ENCODE assay signal across 20 mouse cellular contexts in genomic region chr13:18306506-18307145, GRCm38 (mm10).
DNase-seq lines count a peak whose midpoint lies in the region; ATAC-seq lines count a peak whose summit lies in the region.
"Had no signal": no experiment of that assay in that cellular context is flagged by ENCODE, and none has a peak within 500 bp of the region (broad histone marks: within the 10 kb centered on the region; RNA-seq: fewer than 3 reads in every experiment).

No protein-coding gene starts in this region.

- H3K27ac ChIP-seq in midbrain, embryonic 15.5 days = no peak overlapping the region
- no peak overlapping the region for H3K27ac ChIP-seq in midbrain, embryonic 11.5 days (ENCODE audit: low read depth, low read length)
- no peak overlapping the region for H3K27ac ChIP-seq in intestine, embryonic 15.5 days
- no peak overlapping the region for H3K27ac ChIP-seq in intestine, embryonic 16.5 days (ENCODE audit: low read length)
- no peak overlapping the region for H3K27ac ChIP-seq in stomach, embryonic 14.5 days (ENCODE audit: low read length)
- no peak overlapping the region for H3K27ac ChIP-seq in forebrain, embryonic 15.5 days (replicated peaks)
- H3K27ac ChIP-seq: embryonic facial prominence, embryonic 13.5 days; forebrain, embryonic 13.5 days had no signal

- H3K9me3 ChIP-seq in midbrain, embryonic 15.5 days = no peaks in the 10 kb centered on the region
- no peaks in the 10 kb centered on the region for H3K9me3 ChIP-seq in midbrain, embryonic 11.5 days (ENCODE audit: control insufficient read depth, low read length)
- H3K9me3 ChIP-seq in intestine, embryonic 15.5 days = no peaks in the 10 kb centered on the region
- no peaks in the 10 kb centered on the region for H3K9me3 ChIP-seq in intestine, embryonic 16.5 days (ENCODE audit: control insufficient read depth, low read length)
- no peaks in the 10 kb centered on the region for H3K9me3 ChIP-seq in stomach, embryonic 14.5 days (ENCODE audit: control insufficient read depth, low read depth, low read length)
- no peaks in the 10 kb centered on the region for H3K9me3 ChIP-seq in forebrain, embryonic 15.5 days
- H3K9me3 ChIP-seq: embryonic facial prominence, embryonic 13.5 days; forebrain, embryonic 13.5 days had no signal

- no peak overlapping the region for H3K4me3 ChIP-seq in midbrain, embryonic 15.5 days
- H3K4me3 ChIP-seq in midbrain, embryonic 11.5 days (ENCODE audit: low read depth, low read length) = no peak overlapping the region
- H3K4me3 ChIP-seq in intestine, embryonic 15.5 days (replicated peaks) = no peak overlapping the region
- H3K4me3 ChIP-seq in intestine, embryonic 16.5 days (ENCODE audit: low read length) = no peak overlapping the region
- H3K4me3 ChIP-seq in stomach, embryonic 14.5 days (ENCODE audit: low read depth, low read length) = no peak overlapping the region
- no peak overlapping the region for H3K4me3 ChIP-seq in forebrain, embryonic 15.5 days
- H3K4me3 ChIP-seq: embryonic facial prominence, embryonic 13.5 days; forebrain, embryonic 13.5 days had no signal

- no peak overlapping the region for H3K9ac ChIP-seq in midbrain, embryonic 15.5 days
- no peak overlapping the region for H3K9ac ChIP-seq in midbrain, embryonic 11.5 days (ENCODE audit: low read length)
- H3K9ac ChIP-seq in intestine, embryonic 15.5 days = no peak overlapping the region
- no peak overlapping the region for H3K9ac ChIP-seq in intestine, embryonic 16.5 days (ENCODE audit: low read depth, low read length)
- H3K9ac ChIP-seq in stomach, embryonic 14.5 days (replicated peaks; ENCODE audit: low read depth, low read length) = no peak overlapping the region
- no peak overlapping the region for H3K9ac ChIP-seq in forebrain, embryonic 15.5 days (replicated peaks)
- H3K9ac ChIP-seq: embryonic facial prominence, embryonic 13.5 days; forebrain, embryonic 13.5 days had no signal

- peaks cover 9% of the 10 kb centered on the region for H3K4me1 ChIP-seq in midbrain, embryonic 15.5 days
- H3K4me1 ChIP-seq in midbrain, embryonic 11.5 days (ENCODE audit: control insufficient read depth, insufficient read depth, low read length) = no peaks in the 10 kb centered on the region
- H3K4me1 ChIP-seq in intestine, embryonic 15.5 days (replicated peaks) = no peaks in the 10 kb centered on the region
- no peaks in the 10 kb centered on the region for H3K4me1 ChIP-seq in intestine, embryonic 16.5 days (ENCODE audit: control insufficient read depth, insufficient read depth, low read length)
- H3K4me1 ChIP-seq in stomach, embryonic 14.5 days (ENCODE audit: control insufficient read depth, insufficient read depth, low read length) = peaks cover 7% of the 10 kb centered on the region; the same call in 1 of the 2 replicates
- 0 out of 2 replicates have a peak, but pooled peaks cover 6% of the 10 kb centered on the region for H3K4me1 ChIP-seq in forebrain, embryonic 15.5 days

- no peaks in the 10 kb centered on the region for H3K36me3 ChIP-seq in midbrain, embryonic 15.5 days (replicated peaks)
- H3K36me3 ChIP-seq in midbrain, embryonic 11.5 days (ENCODE audit: control insufficient read depth, insufficient read depth, low read length) = no peaks in the 10 kb centered on the region
- H3K36me3 ChIP-seq in intestine, embryonic 15.5 days = no peaks in the 10 kb centered on the region
- no peaks in the 10 kb centered on the region for H3K36me3 ChIP-seq in intestine, embryonic 16.5 days (ENCODE audit: control insufficient read depth, insufficient read depth, low read length)
- H3K36me3 ChIP-seq in stomach, embryonic 14.5 days (ENCODE audit: control insufficient read depth, insufficient read depth, low read length) = no peaks in the 10 kb centered on the region
- H3K36me3 ChIP-seq in forebrain, embryonic 15.5 days = no peaks in the 10 kb centered on the region
- H3K36me3 ChIP-seq: embryonic facial prominence, embryonic 13.5 days had no signal

- H3K4me2 ChIP-seq in midbrain, embryonic 15.5 days = no peak overlapping the region
- H3K4me2 ChIP-seq in midbrain, embryonic 11.5 days = no peak overlapping the region
- H3K4me2 ChIP-seq in intestine, embryonic 15.5 days (replicated peaks) = no peak overlapping the region
- H3K4me2 ChIP-seq in intestine, embryonic 16.5 days (ENCODE audit: low read depth, low read length) = no peak overlapping the region
- H3K4me2 ChIP-seq in stomach, embryonic 14.5 days (replicated peaks; ENCODE audit: low read depth, low read length) = no peak overlapping the region
- no peak overlapping the region for H3K4me2 ChIP-seq in forebrain, embryonic 15.5 days (replicated peaks)
- H3K4me2 ChIP-seq: embryonic facial prominence, embryonic 13.5 days; forebrain, embryonic 13.5 days had no signal

- WGBS in midbrain, embryonic 15.5 days = 84% methylated on average over 7 of the region's 7 CpGs
- 89% methylated on average over 7 of the region's 7 CpGs for WGBS in midbrain, embryonic 11.5 days
- 70% methylated on average over 7 of the region's 7 CpGs for WGBS in intestine, embryonic 15.5 days
- 70% methylated on average over 7 of the region's 7 CpGs for WGBS in intestine, embryonic 16.5 days
- WGBS in stomach, embryonic 14.5 days = 79% methylated on average over 7 of the region's 7 CpGs
- 79% methylated on average over 7 of the region's 7 CpGs for WGBS in forebrain, embryonic 15.5 days

- peak; percentile 21; the same call in 1 of the 2 replicates for ATAC-seq in midbrain, embryonic 15.5 days (replicated peaks)
- no peak for ATAC-seq in midbrain, embryonic 11.5 days (ENCODE audit: low FRiP score)
- ATAC-seq in intestine, embryonic 15.5 days = peak; percentile 70
- peak; percentile 78 for ATAC-seq in intestine, embryonic 16.5 days
- ATAC-seq in stomach, embryonic 14.5 days (ENCODE audit: insufficient number of reproducible peaks, insufficient read depth, low FRiP score, low read depth) = 0 out of 2 replicates have a peak, but pooled peaks have one; percentile 28
- no peak for ATAC-seq in forebrain, embryonic 15.5 days (replicated peaks)
- ATAC-seq: forebrain, embryonic 13.5 days; forebrain, embryonic 16.5 days had no signal

- no peaks in the 10 kb centered on the region for H3K27me3 ChIP-seq in midbrain, embryonic 15.5 days (replicated peaks)
- H3K27me3 ChIP-seq in midbrain, embryonic 11.5 days (ENCODE audit: control insufficient read depth, insufficient read depth, low read length) = no peaks in the 10 kb centered on the region
- H3K27me3 ChIP-seq in intestine, embryonic 15.5 days (replicated peaks) = no peaks in the 10 kb centered on the region
- H3K27me3 ChIP-seq in intestine, embryonic 16.5 days (replicated peaks; ENCODE audit: control insufficient read depth, insufficient read depth, low read length) = no peaks in the 10 kb centered on the region
- no peaks in the 10 kb centered on the region for H3K27me3 ChIP-seq in stomach, embryonic 14.5 days (ENCODE audit: control insufficient read depth, insufficient read depth, low read length)
- H3K27me3 ChIP-seq in forebrain, embryonic 15.5 days = no peaks in the 10 kb centered on the region
- H3K27me3 ChIP-seq: embryonic facial prominence, embryonic 13.5 days; forebrain, embryonic 13.5 days had no signal

- no peak for DNase-seq in midbrain, embryonic 11.5 days (ENCODE audit: low spot score, missing footprints)
- DNase-seq in cerebellum, postnatal 4 days (ENCODE audit: low spot score in 2 of 2) = no peak
- DNase-seq in heart, adult 18-20 months = no peak
- DNase-seq: adrenal gland, adult 2 months; adrenal gland, postnatal 10 days; adrenal gland, postnatal 25 days; cerebellum, adult 11 months; cerebellum, adult 18-20 months; cerebellum, adult 8-10 months; cerebellum, adult 9-11 months; cerebellum, postnatal 14 days; cerebellum, postnatal 36 days had no signal

Comparison
In these comparisons a context has a peak if more than half of its experiments do, and no peak if none do; other contexts are left out.
1. ATAC-seq: peak in midbrain, embryonic 15.5 days (single experiment), intestine, embryonic 15.5 days (single experiment), intestine, embryonic 16.5 days (single experiment) and stomach, embryonic 14.5 days (single experiment); none in midbrain, embryonic 11.5 days (single experiment) and forebrain, embryonic 15.5 days (single experiment).